Mouse (Mus musculus): ENCODE data around the gene Ranbp17. TPM values are rescaled to one million over a fixed set of nuclear protein-coding genes. Genes with fewer than 3 reads are reported as not detected.

Gene Ranbp17
- polyA plus RNA-seq, 2 experiments = 5.2 to 8.0 TPM

DNA sequence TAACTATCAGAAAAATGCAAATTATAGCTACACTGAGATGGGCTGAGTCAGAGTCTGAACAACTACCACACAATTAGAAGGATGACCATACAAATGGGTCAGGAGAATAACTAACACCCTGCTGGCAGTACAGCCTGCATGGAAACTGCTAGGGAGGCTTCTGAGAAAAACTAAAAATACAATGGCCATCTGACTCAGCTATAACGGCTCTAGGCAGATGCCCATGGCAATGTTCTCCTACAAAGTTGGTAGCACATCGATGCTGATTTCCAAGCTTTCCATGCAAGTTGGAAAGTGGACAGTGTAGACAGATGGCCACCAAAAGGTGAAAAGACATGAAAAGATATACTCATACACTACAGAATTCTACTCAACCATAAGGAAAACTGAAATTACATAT, 124.9 kb downstream of the Ranbp17 start:
- Histone ChIP-seq H3K9ac (ENCODE audit: low read depth, low read length, severe bottlenecking) (no peak overlapping the region), H3K4me2 (replicated peaks; ENCODE audit: low read depth, low read length, severe bottlenecking) (no peak overlapping the region), H3K27ac (replicated peaks; ENCODE audit: low read depth, low read length) (no peak overlapping the region), H3K9me3 (ENCODE audit: control insufficient read depth, low read length) (no peaks in the 10 kb centered on the region), H3K36me3 (ENCODE audit: control insufficient read depth, insufficient read depth, low read length) (no peaks in the 10 kb centered on the region), H3K4me1 (ENCODE audit: control insufficient read depth, insufficient read depth, low read length) (no peaks in the 10 kb centered on the region), H3K27me3 (ENCODE audit: control insufficient read depth, insufficient read depth, low read length) (no peaks in the 10 kb centered on the region), H3K4me3 (replicated peaks; ENCODE audit: low read length) (no peak overlapping the region)
- 85% methylated on average over 2 of the region's 2 CpGs for WGBS
- ATAC-seq (ENCODE audit: low FRiP score, low read depth) (no peak), DNase-seq (ENCODE audit: low spot score) (no peak)
- TF ChIP-seq POLR2A (IDR thresholded peaks at IDR 0.05; ENCODE audit: borderline replicate concordance, extremely low read depth, insufficient read depth, insufficient read length) = no peak

DNA sequence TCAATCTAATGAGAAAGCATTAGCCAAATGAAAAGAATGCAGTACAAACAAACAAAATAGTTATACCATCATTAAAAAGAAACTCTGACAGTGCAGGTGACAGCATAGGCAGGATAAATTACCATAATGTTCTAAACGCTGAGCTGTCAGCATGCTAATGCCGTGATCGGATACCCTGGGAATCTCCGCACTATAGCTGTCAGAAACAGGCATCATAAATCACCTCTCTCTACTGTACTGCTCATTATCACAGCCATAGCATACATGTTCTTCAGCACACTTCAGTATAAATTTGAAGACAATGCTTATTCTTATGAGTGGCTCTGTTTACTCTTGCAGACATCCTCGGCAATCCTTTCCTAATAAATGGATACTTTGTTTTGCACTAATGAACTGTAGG, 151.7 kb downstream of the Ranbp17 start:
- Histone ChIP-seq H3K27me3 (ENCODE audit: control insufficient read depth, insufficient read depth, low read length) (no peaks in the 10 kb centered on the region), H3K4me1 (ENCODE audit: control insufficient read depth, insufficient read depth, low read length) (no peaks in the 10 kb centered on the region), H3K4me3 (replicated peaks; ENCODE audit: low read length) (no peak overlapping the region), H3K9me3 (ENCODE audit: control insufficient read depth, low read length) (no peaks in the 10 kb centered on the region), H3K27ac (replicated peaks; ENCODE audit: low read depth, low read length) (no peak overlapping the region), H3K9ac (ENCODE audit: low read depth, low read length, severe bottlenecking) (no peak overlapping the region), H3K4me2 (replicated peaks; ENCODE audit: low read depth, low read length, severe bottlenecking) (no peak overlapping the region), H3K36me3 (ENCODE audit: control insufficient read depth, insufficient read depth, low read length) (no peaks in the 10 kb centered on the region)
- no peak for ATAC-seq (ENCODE audit: low FRiP score, low read depth)
- no peak for DNase-seq (ENCODE audit: low spot score)
- WGBS = 71% methylated on average over 5 of the region's 5 CpGs
- TF ChIP-seq POLR2A (IDR thresholded peaks at IDR 0.05; ENCODE audit: borderline replicate concordance, extremely low read depth, insufficient read depth, insufficient read length) = no peak

DNA sequence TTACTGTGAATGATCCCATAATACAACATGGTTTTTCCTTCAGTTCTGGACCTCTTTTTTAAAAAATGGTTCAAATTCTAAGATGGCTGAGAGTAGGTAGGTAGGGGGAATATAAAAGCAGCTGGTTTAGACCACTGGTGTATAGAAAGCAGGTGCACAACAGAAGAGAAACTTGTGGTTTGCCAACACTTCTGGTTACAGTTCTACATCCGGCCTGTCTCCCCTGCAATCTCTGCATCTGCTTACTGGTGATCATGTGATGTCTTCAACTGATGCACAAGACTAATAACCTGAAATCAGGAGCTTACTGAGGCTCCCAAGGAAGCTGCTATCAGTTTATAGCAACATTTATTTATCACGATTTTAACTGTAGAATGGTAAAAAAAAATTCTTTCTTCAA, 164.3 kb downstream of the Ranbp17 start:
- Histone ChIP-seq H3K27me3 (ENCODE audit: control insufficient read depth, insufficient read depth, low read length) (no peaks in the 10 kb centered on the region), H3K9ac (ENCODE audit: low read depth, low read length, severe bottlenecking) (no peak overlapping the region), H3K36me3 (ENCODE audit: control insufficient read depth, insufficient read depth, low read length) (no peaks in the 10 kb centered on the region), H3K4me1 (ENCODE audit: control insufficient read depth, insufficient read depth, low read length) (no peaks in the 10 kb centered on the region), H3K4me2 (replicated peaks; ENCODE audit: low read depth, low read length, severe bottlenecking) (no peak overlapping the region), H3K9me3 (ENCODE audit: control insufficient read depth, low read length) (no peaks in the 10 kb centered on the region), H3K27ac (replicated peaks; ENCODE audit: low read depth, low read length) (no peak overlapping the region), H3K4me3 (replicated peaks; ENCODE audit: low read length) (no peak overlapping the region)
- no peak for DNase-seq (ENCODE audit: low spot score)
- ATAC-seq (ENCODE audit: low FRiP score, low read depth) = no peak
- no peak for TF ChIP-seq POLR2A (IDR thresholded peaks at IDR 0.05; ENCODE audit: borderline replicate concordance, extremely low read depth, insufficient read depth, insufficient read length)
- 88% methylated on average over 2 of the region's 2 CpGs for WGBS

DNA sequence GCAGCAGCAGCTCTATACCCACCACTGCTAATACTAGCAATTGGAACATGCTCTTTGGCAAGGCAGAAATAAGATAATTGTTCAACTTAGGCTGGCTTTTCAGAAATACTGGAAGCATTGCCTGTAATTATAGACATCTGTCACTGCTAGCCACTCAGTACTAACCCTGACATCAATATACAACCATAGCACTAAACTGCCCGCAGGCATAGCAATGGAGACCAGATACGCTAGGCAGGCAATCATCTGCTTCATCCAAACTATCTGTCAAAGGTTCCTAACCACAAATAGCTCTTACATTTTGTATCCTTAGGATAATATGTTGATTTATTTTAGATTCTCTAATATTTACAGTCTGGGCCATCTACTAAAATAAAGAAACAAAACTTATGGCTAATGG, 171.5 kb downstream of the Ranbp17 start:
- DNase-seq (ENCODE audit: low spot score) (no peak), ATAC-seq (ENCODE audit: low FRiP score, low read depth) (no peak)
- H3K4me3 ChIP-seq (replicated peaks; ENCODE audit: low read length) = no peak overlapping the region
- H3K9ac ChIP-seq (ENCODE audit: low read depth, low read length, severe bottlenecking) = no peak overlapping the region
- no peak overlapping the region for H3K4me2 ChIP-seq (replicated peaks; ENCODE audit: low read depth, low read length, severe bottlenecking)
- H3K36me3 ChIP-seq (ENCODE audit: control insufficient read depth, insufficient read depth, low read length) = no peaks in the 10 kb centered on the region
- H3K9me3 ChIP-seq (ENCODE audit: control insufficient read depth, low read length) = no peaks in the 10 kb centered on the region
- WGBS = 52% methylated on average over 2 of the region's 2 CpGs
- no peak for TF ChIP-seq POLR2A (IDR thresholded peaks at IDR 0.05; ENCODE audit: borderline replicate concordance, extremely low read depth, insufficient read depth, insufficient read length)
- no peaks in the 10 kb centered on the region for H3K27me3 ChIP-seq (ENCODE audit: control insufficient read depth, insufficient read depth, low read length)
- no peaks in the 10 kb centered on the region for H3K4me1 ChIP-seq (ENCODE audit: control insufficient read depth, insufficient read depth, low read length)
- H3K27ac ChIP-seq (replicated peaks; ENCODE audit: low read depth, low read length) = no peak overlapping the region

DNA sequence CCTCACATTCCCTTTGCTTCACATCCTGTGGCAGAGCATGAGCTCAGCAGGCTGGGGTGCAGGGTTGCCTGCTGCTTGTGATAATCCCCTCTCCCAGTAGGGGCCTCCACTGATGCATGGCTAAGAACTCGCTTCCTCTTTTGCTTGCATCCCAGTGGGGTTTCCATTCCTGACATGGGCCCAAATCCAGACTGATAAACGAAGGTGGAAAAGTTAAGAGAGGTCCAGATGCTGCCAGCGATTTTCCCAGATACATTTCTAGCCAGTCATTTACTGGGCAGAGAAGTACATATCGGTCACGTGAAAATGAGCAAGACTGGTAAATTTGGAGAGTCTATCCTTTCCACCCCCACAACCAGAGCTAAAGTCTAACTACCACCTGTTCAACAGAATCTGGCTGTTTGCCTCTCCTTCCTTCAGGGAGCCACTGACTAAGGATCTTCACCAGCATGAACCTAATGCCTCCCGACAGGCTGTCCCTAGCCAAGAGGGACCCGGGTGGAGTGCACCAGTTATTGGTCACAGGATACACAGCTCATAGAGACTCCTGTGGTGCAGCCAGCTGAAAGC, 176.9 kb downstream of the Ranbp17 start:
- H3K27me3 ChIP-seq (ENCODE audit: control insufficient read depth, insufficient read depth, low read length) = no peaks in the 10 kb centered on the region
- WGBS = 37% methylated on average over 7 of the region's 7 CpGs
- no peak overlapping the region for H3K27ac ChIP-seq (replicated peaks; ENCODE audit: low read depth, low read length)
- no peak for TF ChIP-seq POLR2A (IDR thresholded peaks at IDR 0.05; ENCODE audit: borderline replicate concordance, extremely low read depth, insufficient read depth, insufficient read length)
- no peaks in the 10 kb centered on the region for H3K4me1 ChIP-seq (ENCODE audit: control insufficient read depth, insufficient read depth, low read length)
- no peak overlapping the region for H3K4me2 ChIP-seq (replicated peaks; ENCODE audit: low read depth, low read length, severe bottlenecking)
- ATAC-seq (ENCODE audit: low FRiP score, low read depth) (no peak), DNase-seq (ENCODE audit: low spot score) (peak; percentile 15)
- no peaks in the 10 kb centered on the region for H3K36me3 ChIP-seq (ENCODE audit: control insufficient read depth, insufficient read depth, low read length)
- no peaks in the 10 kb centered on the region for H3K9me3 ChIP-seq (ENCODE audit: control insufficient read depth, low read length)
- H3K9ac ChIP-seq (ENCODE audit: low read depth, low read length, severe bottlenecking) = no peak overlapping the region
- no peak overlapping the region for H3K4me3 ChIP-seq (replicated peaks; ENCODE audit: low read length)

DNA sequence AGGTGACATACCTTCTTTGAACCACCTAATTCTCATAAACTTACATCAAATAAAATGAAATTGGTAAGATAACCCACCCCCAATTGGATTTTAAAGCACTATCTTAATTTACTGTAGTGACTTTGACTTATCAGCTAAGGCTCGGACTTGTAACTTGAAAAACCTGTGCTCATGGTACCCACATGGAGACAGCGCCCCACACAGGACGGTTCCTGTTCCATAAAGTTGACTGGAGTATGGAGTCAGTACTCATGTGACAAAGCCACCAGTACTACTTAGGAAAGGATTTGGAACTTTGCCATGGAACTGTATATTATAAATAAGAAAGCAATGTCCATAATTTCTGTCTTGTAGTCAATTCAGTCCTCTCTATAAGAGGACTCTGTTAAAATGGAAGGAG, 177.9 kb downstream of the Ranbp17 start:
- H3K4me3 ChIP-seq (replicated peaks; ENCODE audit: low read length) = no peak overlapping the region
- H3K4me1 ChIP-seq (ENCODE audit: control insufficient read depth, insufficient read depth, low read length) = no peaks in the 10 kb centered on the region
- WGBS = 80% methylated on average over 3 of the region's 3 CpGs
- H3K36me3 ChIP-seq (ENCODE audit: control insufficient read depth, insufficient read depth, low read length) = no peaks in the 10 kb centered on the region
- no peaks in the 10 kb centered on the region for H3K9me3 ChIP-seq (ENCODE audit: control insufficient read depth, low read length)
- no peak for ATAC-seq (ENCODE audit: low FRiP score, low read depth)
- H3K27me3 ChIP-seq (ENCODE audit: control insufficient read depth, insufficient read depth, low read length) = no peaks in the 10 kb centered on the region
- no peak overlapping the region for H3K9ac ChIP-seq (ENCODE audit: low read depth, low read length, severe bottlenecking)
- no peak for DNase-seq (ENCODE audit: low spot score)
- no peak overlapping the region for H3K4me2 ChIP-seq (replicated peaks; ENCODE audit: low read depth, low read length, severe bottlenecking)
- H3K27ac ChIP-seq (replicated peaks; ENCODE audit: low read depth, low read length) = no peak overlapping the region
- no peak for TF ChIP-seq POLR2A (IDR thresholded peaks at IDR 0.05; ENCODE audit: borderline replicate concordance, extremely low read depth, insufficient read depth, insufficient read length)
